Mouse (Mus musculus): ENCODE data around the gene Dab1. TPM values are rescaled to one million over a fixed set of nuclear protein-coding genes. Genes with fewer than 3 reads are reported as not detected.

The Dab1 gene
- polyA plus RNA-seq, 1 experiment from 2014 or later: 36.4 TPM

DNA sequence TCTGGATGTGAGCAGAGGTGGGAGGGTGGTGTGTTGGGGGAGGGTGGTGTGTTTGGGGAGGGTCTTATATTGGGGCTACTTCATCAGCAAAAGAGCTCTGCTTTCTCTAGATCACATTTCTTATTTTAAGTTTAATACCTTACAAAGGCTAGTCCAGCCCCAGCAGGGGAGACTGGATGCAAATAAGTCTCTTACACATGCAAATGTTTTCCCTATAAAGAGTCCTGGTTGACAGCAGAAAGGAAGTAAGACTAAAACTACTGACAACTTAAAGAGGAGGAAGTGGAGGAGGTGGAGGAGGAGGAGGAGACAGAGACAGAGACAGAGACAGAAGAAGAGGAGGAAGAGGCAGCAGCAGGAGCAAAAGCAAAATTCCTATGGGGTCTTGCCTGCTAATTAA is 885.8 kb downstream of the Dab1 start:
- H3K4me2 ChIP-seq (ENCODE audit: low read depth): no peak overlapping the region
- H3K9me3 ChIP-seq (ENCODE audit: control insufficient read depth, low read length): no peaks in the 10 kb centered on the region
- H3K36me3 ChIP-seq (ENCODE audit: control insufficient read depth, insufficient read depth, low read length): no peaks in the 10 kb centered on the region
- H3K4me1 ChIP-seq (ENCODE audit: control insufficient read depth, insufficient read depth, low read length): no peaks in the 10 kb centered on the region
- DNase-seq (ENCODE audit: low spot score) (no peak), ATAC-seq (ENCODE audit: insufficient read depth, low FRiP score, low TSS enrichment) (no peak)
- no peak overlapping the region for H3K4me3 ChIP-seq (ENCODE audit: low read depth, low read length)
- H3K27me3 ChIP-seq (ENCODE audit: control insufficient read depth, insufficient read depth, low read length): no peaks in the 10 kb centered on the region
- no peak overlapping the region for H3K9ac ChIP-seq (ENCODE audit: low read length)
- no peak overlapping the region for H3K27ac ChIP-seq (ENCODE audit: low read depth, low read length)

DNA sequence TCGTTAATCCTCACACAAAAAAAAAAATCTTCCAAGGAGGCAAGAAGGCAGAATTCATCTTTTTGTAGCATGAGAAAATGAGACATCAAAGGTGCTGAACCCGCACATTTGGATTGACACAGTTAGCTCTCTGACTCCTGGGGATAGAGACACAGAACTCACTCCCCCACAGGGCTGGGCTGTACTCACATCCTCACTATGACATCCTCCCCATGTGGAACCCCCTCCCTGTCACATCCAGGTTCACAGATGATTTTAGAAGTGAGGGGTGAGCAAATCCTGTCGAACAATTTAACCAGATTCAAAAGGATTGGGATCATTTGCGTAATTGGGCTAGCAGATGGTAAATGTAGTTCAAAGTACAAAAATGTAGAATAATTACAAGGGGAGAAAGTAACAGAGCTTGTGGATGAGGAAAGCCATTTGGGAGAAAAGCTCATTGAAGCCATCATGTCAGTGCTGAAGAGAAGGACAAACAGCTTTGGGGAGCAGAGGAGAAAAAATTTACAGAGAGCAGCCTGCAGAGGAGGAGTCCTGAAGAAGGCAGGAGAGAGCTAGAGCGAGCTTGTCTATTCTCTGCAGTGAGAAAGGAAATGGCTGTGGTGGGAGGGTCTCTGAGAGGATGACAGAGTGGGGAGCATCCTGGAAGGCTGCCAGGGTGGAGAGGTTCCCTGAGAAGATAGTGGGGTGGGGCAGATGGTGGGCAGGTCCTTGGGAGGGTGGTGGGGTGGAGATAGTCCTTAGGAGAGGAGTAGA is 890.2 kb downstream of the Dab1 start:
- Histone ChIP-seq H3K27me3 (ENCODE audit: control insufficient read depth, insufficient read depth, low read length) (no peaks in the 10 kb centered on the region), H3K9ac (ENCODE audit: low read length) (no peak overlapping the region), H3K27ac (ENCODE audit: low read depth, low read length) (no peak overlapping the region), H3K36me3 (ENCODE audit: control insufficient read depth, insufficient read depth, low read length) (no peaks in the 10 kb centered on the region), H3K9me3 (ENCODE audit: control insufficient read depth, low read length) (no peaks in the 10 kb centered on the region), H3K4me1 (ENCODE audit: control insufficient read depth, insufficient read depth, low read length) (no peaks in the 10 kb centered on the region), H3K4me2 (ENCODE audit: low read depth) (no peak overlapping the region), H3K4me3 (ENCODE audit: low read depth, low read length) (no peak overlapping the region)
- WGBS: 74% methylated on average over 5 of the region's 5 CpGs
- ATAC-seq (ENCODE audit: insufficient read depth, low FRiP score, low TSS enrichment): no peak
- DNase-seq (ENCODE audit: low spot score): no peak

DNA sequence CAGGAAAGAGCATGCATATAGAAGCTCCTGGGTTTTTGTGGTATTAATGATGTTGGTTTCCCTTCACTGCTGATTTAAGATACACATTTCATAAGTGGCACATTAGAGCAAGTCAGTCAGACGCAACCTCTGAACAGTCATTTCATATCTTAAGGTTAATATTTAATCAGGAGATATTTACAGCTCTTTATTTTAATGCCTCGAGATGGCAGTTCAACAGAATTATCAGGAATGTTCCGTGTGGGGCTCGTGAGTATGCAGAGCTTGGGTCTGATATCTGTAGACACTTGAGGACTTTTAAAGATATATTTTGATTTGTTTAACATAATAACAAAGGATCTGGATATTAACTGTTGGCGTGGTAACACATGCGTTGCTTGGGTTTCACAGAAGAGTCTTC is 892.7 kb downstream of the Dab1 start:
- no peak for ATAC-seq (ENCODE audit: insufficient read depth, low FRiP score, low TSS enrichment)
- no peaks in the 10 kb centered on the region for H3K27me3 ChIP-seq (ENCODE audit: control insufficient read depth, insufficient read depth, low read length)
- WGBS: 89% methylated on average over 6 of the region's 6 CpGs

DNA sequence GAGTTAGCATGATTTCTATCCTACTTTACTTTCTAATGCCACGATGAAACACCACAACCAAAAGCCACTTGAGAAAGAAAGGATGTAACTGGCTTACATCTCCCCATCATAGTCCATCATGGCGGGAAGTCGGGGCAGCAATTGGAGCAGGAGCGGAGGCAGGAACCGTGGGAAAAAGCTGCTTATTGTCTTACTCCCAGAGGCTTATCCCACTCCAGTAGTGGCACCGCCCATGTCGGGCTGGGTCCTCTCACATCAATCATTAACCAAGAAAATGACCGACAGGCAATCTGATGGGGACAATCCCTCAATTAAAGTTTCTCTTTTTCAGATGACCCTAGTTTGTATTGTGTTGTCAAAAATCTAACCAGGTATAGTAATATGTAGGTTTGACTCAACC is 893.4 kb downstream of the Dab1 start:
- Histone ChIP-seq H3K9ac (ENCODE audit: low read length) (no peak overlapping the region), H3K27ac (ENCODE audit: low read depth, low read length) (no peak overlapping the region), H3K36me3 (ENCODE audit: control insufficient read depth, insufficient read depth, low read length) (no peaks in the 10 kb centered on the region), H3K4me1 (ENCODE audit: control insufficient read depth, insufficient read depth, low read length) (no peaks in the 10 kb centered on the region), H3K27me3 (ENCODE audit: control insufficient read depth, insufficient read depth, low read length) (no peaks in the 10 kb centered on the region), H3K4me2 (ENCODE audit: low read depth) (no peak overlapping the region), H3K9me3 (ENCODE audit: control insufficient read depth, low read length) (no peaks in the 10 kb centered on the region), H3K4me3 (ENCODE audit: low read depth, low read length) (no peak overlapping the region)
- WGBS: 89% methylated on average over 8 of the region's 8 CpGs
- DNase-seq (ENCODE audit: low spot score): no peak
- ATAC-seq (ENCODE audit: insufficient read depth, low FRiP score, low TSS enrichment): no peak

More for the DNA sequence above, 892.7 kb downstream of the Dab1 start:
- no peak overlapping the region for H3K4me2 ChIP-seq (ENCODE audit: low read depth)
- no peak overlapping the region for H3K4me3 ChIP-seq (ENCODE audit: low read depth, low read length)
- DNase-seq (ENCODE audit: low spot score): no peak
- no peak overlapping the region for H3K9ac ChIP-seq (ENCODE audit: low read length)
- H3K4me1 ChIP-seq (ENCODE audit: control insufficient read depth, insufficient read depth, low read length): no peaks in the 10 kb centered on the region
- H3K27ac ChIP-seq (ENCODE audit: low read depth, low read length): no peak overlapping the region
- H3K36me3 ChIP-seq (ENCODE audit: control insufficient read depth, insufficient read depth, low read length): no peaks in the 10 kb centered on the region
- H3K9me3 ChIP-seq (ENCODE audit: control insufficient read depth, low read length): no peaks in the 10 kb centered on the region

DNA sequence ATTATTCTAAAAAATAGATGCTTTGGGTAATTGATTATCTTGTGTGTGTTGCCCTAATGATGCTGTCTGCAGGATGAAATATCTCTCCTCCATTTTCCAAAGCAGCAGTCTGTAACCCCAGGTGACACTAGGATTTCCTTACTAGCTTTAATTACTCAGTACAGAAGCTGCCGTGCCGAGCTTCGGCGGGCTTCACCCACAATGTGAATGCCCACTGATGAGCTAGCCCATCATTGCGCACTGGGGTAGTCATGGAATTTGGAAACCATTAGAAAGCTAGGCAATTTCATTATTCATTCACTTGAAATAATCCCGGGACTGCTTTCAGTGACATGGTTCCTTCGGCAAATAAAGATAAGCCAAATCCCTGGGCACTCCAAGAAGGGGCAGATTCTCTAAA is 894.5 kb downstream of the Dab1 start:
- H3K4me3 ChIP-seq (ENCODE audit: low read depth, low read length): no peak overlapping the region
- H3K27ac ChIP-seq (ENCODE audit: low read depth, low read length): no peak overlapping the region
- no peak overlapping the region for H3K4me2 ChIP-seq (ENCODE audit: low read depth)
- H3K36me3 ChIP-seq (ENCODE audit: control insufficient read depth, insufficient read depth, low read length): no peaks in the 10 kb centered on the region
- no peak for DNase-seq (ENCODE audit: low spot score)
- no peaks in the 10 kb centered on the region for H3K9me3 ChIP-seq (ENCODE audit: control insufficient read depth, low read length)
- no peaks in the 10 kb centered on the region for H3K27me3 ChIP-seq (ENCODE audit: control insufficient read depth, insufficient read depth, low read length)
- H3K9ac ChIP-seq (ENCODE audit: low read length): no peak overlapping the region
- WGBS: 77% methylated on average over 7 of the region's 7 CpGs
- ATAC-seq (ENCODE audit: insufficient read depth, low FRiP score, low TSS enrichment): no peak
- H3K4me1 ChIP-seq (ENCODE audit: control insufficient read depth, insufficient read depth, low read length): no peaks in the 10 kb centered on the region

DNA sequence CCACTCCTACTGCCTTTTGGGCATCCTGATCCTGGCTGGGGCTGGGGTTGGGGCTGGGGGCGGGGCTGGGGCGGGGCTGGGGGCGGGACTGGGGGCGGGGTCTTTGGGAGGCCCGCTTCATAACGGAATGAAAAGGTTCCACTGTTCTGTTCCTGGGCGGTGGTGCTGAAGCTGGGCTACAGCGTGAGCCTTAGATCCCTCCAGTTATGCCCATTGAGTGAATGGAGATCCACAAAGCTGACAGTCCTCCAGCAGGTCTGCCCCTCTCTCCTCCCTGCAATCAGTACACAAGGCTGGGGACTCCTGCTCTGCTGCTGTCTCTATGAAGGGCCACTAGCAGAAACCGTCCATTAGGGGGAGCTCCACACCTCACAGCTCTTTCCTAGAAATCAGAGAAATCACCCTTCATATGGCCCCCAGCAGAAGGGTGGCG is 895.4 kb downstream of the Dab1 start:
- no peak overlapping the region for H3K27ac ChIP-seq (ENCODE audit: low read depth, low read length)
- peak; percentile 87 for ATAC-seq (ENCODE audit: insufficient read depth, low FRiP score, low TSS enrichment)
- no peak overlapping the region; the same call in 1 of the 2 replicates for H3K4me3 ChIP-seq (ENCODE audit: low read depth, low read length)

DNA sequence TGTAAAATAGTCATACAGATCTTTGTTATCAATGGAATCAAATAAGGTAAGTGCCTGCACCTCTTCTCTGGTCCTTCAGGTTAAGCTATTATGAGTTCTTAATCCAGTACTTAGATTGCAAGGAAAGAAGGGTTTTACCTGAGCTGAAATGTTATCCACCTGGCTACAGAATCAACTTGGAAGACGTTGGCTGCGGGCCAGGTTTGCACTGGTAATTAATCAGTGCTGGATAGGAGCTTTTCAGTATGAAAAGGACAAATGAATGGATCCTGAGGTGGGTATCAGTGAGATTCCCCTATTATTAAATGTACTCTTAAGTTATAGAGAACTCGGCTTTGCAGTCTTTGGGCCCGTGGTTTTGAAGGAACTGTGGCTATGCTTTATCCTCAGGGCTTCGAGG is 896.5 kb downstream of the Dab1 start:
- 70% methylated on average over 5 of the region's 5 CpGs for WGBS
- Histone ChIP-seq H3K27me3 (ENCODE audit: control insufficient read depth, insufficient read depth, low read length) (no peaks in the 10 kb centered on the region), H3K9ac (ENCODE audit: low read length) (no peak overlapping the region), H3K4me2 (ENCODE audit: low read depth) (no peak overlapping the region), H3K9me3 (ENCODE audit: control insufficient read depth, low read length) (no peaks in the 10 kb centered on the region), H3K36me3 (ENCODE audit: control insufficient read depth, insufficient read depth, low read length) (no peaks in the 10 kb centered on the region), H3K4me1 (ENCODE audit: control insufficient read depth, insufficient read depth, low read length) (no peaks in the 10 kb centered on the region), H3K4me3 (ENCODE audit: low read depth, low read length) (no peak overlapping the region), H3K27ac (ENCODE audit: low read depth, low read length) (no peak overlapping the region)
- no peak for DNase-seq (ENCODE audit: low spot score)
- no peak for ATAC-seq (ENCODE audit: insufficient read depth, low FRiP score, low TSS enrichment)

More for the DNA sequence above, 895.4 kb downstream of the Dab1 start:
- Histone ChIP-seq H3K9me3 (ENCODE audit: control insufficient read depth, low read length) (no peaks in the 10 kb centered on the region), H3K27me3 (ENCODE audit: control insufficient read depth, insufficient read depth, low read length) (no peaks in the 10 kb centered on the region), H3K4me2 (ENCODE audit: low read depth) (peak overlapping the region; percentile 37), H3K4me1 (ENCODE audit: control insufficient read depth, insufficient read depth, low read length) (no peaks in the 10 kb centered on the region), H3K9ac (ENCODE audit: low read length) (no peak overlapping the region), H3K36me3 (ENCODE audit: control insufficient read depth, insufficient read depth, low read length) (no peaks in the 10 kb centered on the region)
- peak; percentile 75 for DNase-seq (ENCODE audit: low spot score)
- 4% methylated on average over 10 of the region's 10 CpGs for WGBS

DNA sequence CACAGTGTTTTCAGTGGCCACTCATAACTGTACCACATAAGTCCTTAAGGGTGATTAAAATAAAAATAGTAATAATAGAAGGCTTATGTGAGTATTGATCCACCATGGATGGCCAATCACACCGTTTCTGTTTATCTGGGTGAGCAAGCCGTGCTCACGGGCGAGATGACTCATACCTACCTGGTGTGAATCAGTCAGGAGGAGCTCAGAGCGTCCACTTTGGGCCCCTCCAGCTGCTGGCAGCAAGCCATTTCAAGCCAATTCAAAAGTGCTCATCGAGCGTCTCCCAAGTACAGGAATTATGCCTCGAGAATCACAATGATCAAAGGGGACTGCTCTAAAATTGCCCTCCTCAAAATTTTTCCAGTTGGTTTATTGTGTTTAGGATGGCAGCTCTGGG is 903.2 kb downstream of the Dab1 start:
- 79% methylated on average over 8 of the region's 8 CpGs for WGBS
- no peak overlapping the region for H3K27ac ChIP-seq (ENCODE audit: low read depth, low read length)
- no peaks in the 10 kb centered on the region for H3K4me1 ChIP-seq (ENCODE audit: control insufficient read depth, insufficient read depth, low read length)
- no peak overlapping the region for H3K9ac ChIP-seq (ENCODE audit: low read length)
- no peak for ATAC-seq (ENCODE audit: insufficient read depth, low FRiP score, low TSS enrichment)
- H3K4me3 ChIP-seq (ENCODE audit: low read depth, low read length): no peak overlapping the region
- H3K27me3 ChIP-seq (ENCODE audit: control insufficient read depth, insufficient read depth, low read length): no peaks in the 10 kb centered on the region
- H3K36me3 ChIP-seq (ENCODE audit: control insufficient read depth, insufficient read depth, low read length): no peaks in the 10 kb centered on the region
- DNase-seq (ENCODE audit: low spot score): no peak
- H3K4me2 ChIP-seq (ENCODE audit: low read depth): no peak overlapping the region
- no peaks in the 10 kb centered on the region for H3K9me3 ChIP-seq (ENCODE audit: control insufficient read depth, low read length)

DNA sequence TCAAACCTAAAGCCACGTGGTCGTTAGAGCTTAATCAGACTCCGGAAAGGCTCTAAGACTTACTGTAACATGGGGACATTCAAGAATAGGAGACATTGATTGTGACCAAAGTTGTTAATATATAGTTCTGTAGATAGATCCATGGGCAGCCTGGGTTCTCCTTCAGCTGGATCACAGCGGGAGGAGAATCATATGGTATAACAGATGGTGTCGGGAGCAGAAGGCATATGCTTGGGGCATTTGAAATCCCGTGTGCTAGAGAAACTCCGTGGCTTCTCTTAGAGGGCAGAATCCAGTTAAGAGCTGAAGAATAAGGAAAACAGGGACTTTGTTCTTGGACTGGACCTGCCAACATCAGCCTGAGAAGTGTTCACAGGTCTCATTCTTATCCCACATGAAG is 904.6 kb downstream of the Dab1 start:
- no peak for DNase-seq (ENCODE audit: low spot score)
- WGBS: 82% methylated on average over 7 of the region's 7 CpGs
- Histone ChIP-seq H3K27ac (ENCODE audit: low read depth, low read length) (no peak overlapping the region), H3K4me3 (ENCODE audit: low read depth, low read length) (no peak overlapping the region), H3K4me1 (ENCODE audit: control insufficient read depth, insufficient read depth, low read length) (no peaks in the 10 kb centered on the region), H3K36me3 (ENCODE audit: control insufficient read depth, insufficient read depth, low read length) (no peaks in the 10 kb centered on the region), H3K27me3 (ENCODE audit: control insufficient read depth, insufficient read depth, low read length) (no peaks in the 10 kb centered on the region), H3K9ac (ENCODE audit: low read length) (no peak overlapping the region), H3K4me2 (ENCODE audit: low read depth) (no peak overlapping the region), H3K9me3 (ENCODE audit: control insufficient read depth, low read length) (no peaks in the 10 kb centered on the region)
- no peak for ATAC-seq (ENCODE audit: insufficient read depth, low FRiP score, low TSS enrichment)
